Mouse (Mus musculus): ENCODE data around the gene Olig3. TPM values are rescaled to one million over a fixed set of nuclear protein-coding genes. Genes with fewer than 3 reads are reported as not detected.

Olig3 gene
- polyA plus RNA-seq (2017; shearing (Covaris generic)) = not detected

GRCm38 (mm10) chr10:19356071-19356583 is at the start of gene Olig3:
Gene Olig3 (plus strand): TSS chr10:19356533.

Other genes with a start within 250 kb of the Olig3 start
- gene Ifngr1, start 235.4 kb downstream of the Olig3 start, polyA plus RNA-seq (2017; shearing (Covaris generic)) = 451 TPM

Data from activated CD4-positive, CD25-positive, alpha-beta regulatory T cell, adult 9 weeks (primary cell).